Mouse (Mus musculus) Patski (cell line): ENCODE data around the gene Cd22. TPM values are rescaled to one million over a fixed set of nuclear protein-coding genes. Genes with fewer than 3 reads are reported as not detected.

Experiments
- ATAC-seq: fragments of 100-300 bp; one replicate; pipeline ENCODE4 v1.8.0; 2021
- CTCF ChIA-PET: fragments of 350-600 bp; sonication (Branson Sonifier 250); formaldehyde crosslinking; loops from one replicate; lab custom pipeline; 2022; ENCODE audit warnings: inconsistent platforms; lab: Charles Lee
- POLR2A ChIA-PET: fragments of 350-600 bp; sonication (Branson Sonifier 250); formaldehyde crosslinking; loops from one replicate; lab custom pipeline; 2022; ENCODE audit warnings: antibody characterized with exemption, inconsistent platforms; lab: Charles Lee
- DNase-seq: peaks from one replicate; pipeline ENCODE4 v3.0.0-alpha.2; 2011; ENCODE audit warnings: low read depth, low spot score
- H3K27me3 ChIP-seq: fragments of 371-371 bp; one replicate; pipeline ENCODE4 v1.5.1; 2021
- CTCF ChIP-seq: fragments of 100-300 bp; IDR thresholded peaks from one replicate; pipeline ENCODE4 v1.5.1; 2021
- in situ Hi-C: fragments of 300-500 bp; cut with MboI; formaldehyde crosslinking; loops from 3 replicates; pipeline ENCODE4 v1.11.1; 2018; ENCODE audit warnings: low pct_unique_long_range_greater_than_20kb, mixed read lengths
- polyA plus RNA-seq: library from polyadenylated mRNA; unstranded; gene quantifications from one replicate; pipeline ENCODE4 v1.2.3, GENCODE M21; 2021

Cd22 gene
- polyA plus RNA-seq, 1 experiment from 2014 or later, result not detected

DNA sequence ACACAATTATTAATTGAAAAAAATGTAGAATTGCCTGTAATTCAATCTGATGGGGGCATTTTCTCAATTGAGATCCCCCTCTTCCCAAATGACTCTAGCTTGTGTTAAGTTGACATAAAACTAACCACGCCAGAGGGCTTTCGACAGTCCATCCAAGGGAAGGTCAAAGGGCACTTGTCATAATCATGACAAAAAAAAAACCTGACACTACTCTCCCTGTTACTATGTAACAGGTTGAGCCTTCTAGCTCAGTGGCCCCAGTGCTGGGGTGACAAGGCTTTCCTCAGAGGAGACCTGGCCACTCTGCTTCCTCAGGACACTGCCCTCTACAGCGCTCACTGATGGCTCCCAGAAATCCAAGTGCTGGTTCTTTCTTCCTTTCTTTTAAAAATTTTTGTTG is 55.8 kb downstream of the Cd22 start:
- ChIA-PET POLR2A (no interaction called here), CTCF (no interaction called here)
- in situ Hi-C loops, result no loop called here
- ATAC-seq, result no peak
- TF ChIP-seq CTCF, result no peak
- DNase-seq, result no peak
- H3K27me3 ChIP-seq, result peaks cover 8% of the 10 kb centered on the region

DNA sequence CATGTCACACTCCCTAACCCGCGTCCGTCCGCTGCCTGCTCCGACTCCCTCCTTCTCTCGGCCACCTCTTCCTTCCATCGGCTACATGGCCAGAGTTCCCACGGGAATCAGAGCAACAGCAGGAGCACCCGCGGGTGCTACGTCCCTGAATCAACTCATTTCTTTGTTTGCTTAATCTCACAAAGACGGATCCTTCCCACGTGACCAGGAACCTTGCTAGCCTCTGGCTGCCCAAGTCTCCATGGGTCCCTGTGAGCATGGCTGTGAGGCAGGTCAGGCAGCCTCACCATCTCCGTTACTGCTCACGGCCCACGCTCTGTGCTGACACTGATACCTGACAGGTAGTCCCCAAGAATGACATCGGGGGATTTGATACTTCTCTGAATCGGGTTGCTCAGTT is 56.5 kb downstream of the Cd22 start, which contains the start of gene Ffar2:
Gene Ffar2, minus strand, starts transcription at position 101 of the 400 bp plus-strand sequence.
- no peak for ATAC-seq

DNA sequence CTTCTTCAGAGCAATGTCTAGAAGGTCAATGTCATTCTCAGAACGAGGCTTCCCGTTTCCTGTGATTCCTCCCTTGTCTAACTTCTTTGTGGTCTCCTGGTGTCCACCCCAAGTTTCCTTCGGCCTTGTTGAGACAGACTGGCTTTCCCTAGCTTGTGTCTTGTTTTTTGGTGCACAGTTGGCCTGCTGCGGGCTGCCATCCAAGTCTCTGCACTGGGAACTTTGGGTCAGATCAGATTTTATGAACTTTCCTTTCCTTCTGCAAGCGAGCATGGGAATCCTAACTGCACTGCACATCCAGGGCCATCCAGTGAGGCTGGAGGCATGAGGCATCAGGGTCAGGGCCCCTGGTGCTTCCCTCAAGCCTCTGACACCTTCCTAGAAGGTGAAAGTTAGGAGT is 58.6 kb downstream of the Cd22 start:
- DNase-seq, result no peak
- TF ChIP-seq CTCF, result no peak
- ChIA-PET POLR2A (no interaction called here), CTCF (no interaction called here)
- in situ Hi-C loops, result no loop called here
- peaks cover 10% of the 10 kb centered on the region for H3K27me3 ChIP-seq
- no peak for ATAC-seq

More for the DNA sequence above, 56.5 kb downstream of the Cd22 start, which contains the start of gene Ffar2:
- DNase-seq, result no peak
- POLR2A ChIA-PET, result no interaction called here
- in situ Hi-C loops, result no loop called here
- no peak for TF ChIP-seq CTCF
- CTCF ChIA-PET, result no interaction called here
- peaks cover 10% of the 10 kb centered on the region for H3K27me3 ChIP-seq

DNA sequence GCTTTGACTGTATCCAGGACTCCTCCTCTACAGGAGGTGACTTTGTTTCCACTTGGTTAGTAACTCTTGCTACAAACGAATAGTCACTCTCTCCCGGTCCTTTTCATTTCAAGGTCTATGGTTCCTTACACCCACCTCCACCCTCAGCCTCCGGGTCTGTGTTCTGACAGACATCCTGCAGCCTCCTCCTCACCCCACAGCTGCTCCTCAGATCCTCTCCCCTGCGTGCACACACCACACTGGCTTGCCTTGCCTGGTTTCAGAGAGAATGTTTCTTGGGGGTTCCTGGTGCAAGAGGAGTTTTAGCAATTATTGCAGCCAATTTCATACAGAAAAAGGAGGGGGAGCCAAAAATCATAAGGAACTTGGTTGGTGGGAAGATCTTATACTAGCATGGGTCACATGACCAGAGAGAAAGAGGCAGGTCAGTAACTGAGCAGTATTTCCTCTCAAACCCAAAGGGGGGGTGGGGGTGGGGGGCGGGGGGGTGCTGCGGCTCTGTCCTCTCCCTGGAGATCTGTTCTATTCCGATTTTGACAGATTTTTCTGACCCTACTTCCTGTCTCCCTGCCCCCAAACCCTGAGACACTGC is 59.2 kb downstream of the Cd22 start:
- ChIA-PET POLR2A (no interaction called here), CTCF (no interaction called here)
- in situ Hi-C loops, result no loop called here
- DNase-seq, result no peak
- peaks cover 10% of the 10 kb centered on the region for H3K27me3 ChIP-seq
- ATAC-seq, result no peak
- TF ChIP-seq CTCF, result no peak

DNA sequence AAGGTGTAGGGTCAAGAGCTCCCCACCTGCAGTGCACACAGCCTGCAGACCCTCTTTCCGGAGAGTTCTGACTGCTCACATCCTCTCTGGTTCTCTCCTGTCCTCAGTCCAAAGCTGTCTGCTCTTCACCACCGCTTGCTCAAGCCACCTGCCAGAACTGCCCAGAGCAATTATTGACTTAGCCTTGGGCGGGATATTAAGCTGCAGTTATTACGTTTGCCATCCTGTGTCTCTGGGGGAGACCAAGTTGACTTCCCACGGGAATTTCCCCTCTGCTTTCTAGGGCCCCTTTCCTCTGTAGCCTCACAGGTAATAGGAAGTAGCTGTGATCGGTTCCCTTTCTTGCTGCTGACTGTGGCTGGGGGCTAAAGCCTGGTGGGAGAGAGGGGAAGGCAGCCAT is 60.0 kb downstream of the Cd22 start:
- no peak for DNase-seq
- in situ Hi-C loops, result no loop called here
- ATAC-seq, result no peak
- peaks cover 10% of the 10 kb centered on the region for H3K27me3 ChIP-seq
- no peak for TF ChIP-seq CTCF
- ChIA-PET POLR2A (no interaction called here), CTCF (no interaction called here)

Other genes starting within 250 kb of the Cd22 start
- not detected for gene Etv2, start 244.5 kb downstream of the Cd22 start, polyA plus RNA-seq
- gene Rbm42, start 230.0 kb downstream of the Cd22 start, polyA plus RNA-seq, result 92.6 TPM
- 13.3 TPM for gene Haus5, start 215.3 kb downstream of the Cd22 start, polyA plus RNA-seq
- gene Pmis2, start 208.7 kb downstream of the Cd22 start, polyA plus RNA-seq, result not detected
- 0.13 TPM for gene 2200002J24Rik, start 181.4 kb downstream of the Cd22 start, polyA plus RNA-seq
- not detected for gene Atp4a, start 168.1 kb downstream of the Cd22 start, polyA plus RNA-seq
- gene Tmem147, start 150.8 kb downstream of the Cd22 start, polyA plus RNA-seq, result 177 TPM
- gene Gapdhs, start 136.7 kb downstream of the Cd22 start, polyA plus RNA-seq, result 0.46 TPM
- 8.5 TPM for gene Sbsn, start 128.9 kb downstream of the Cd22 start, polyA plus RNA-seq
- 0.26 TPM for gene Dmkn, start 116.6 kb downstream of the Cd22 start, polyA plus RNA-seq
- not detected for gene Krtdap, start 92.4 kb downstream of the Cd22 start, polyA plus RNA-seq
- gene Ffar2, start 56.6 kb downstream of the Cd22 start, polyA plus RNA-seq, result not detected
- gene Ffar3, start 24.2 kb downstream of the Cd22 start, polyA plus RNA-seq, result not detected
- gene Ffar1, start 18.8 kb downstream of the Cd22 start, polyA plus RNA-seq, result not detected
- gene Mag, start 34.5 kb upstream of the Cd22 start, polyA plus RNA-seq, result not detected
- not detected for gene Hamp2, start 44.3 kb upstream of the Cd22 start, polyA plus RNA-seq
- not detected for gene Hamp, start 63.7 kb upstream of the Cd22 start, polyA plus RNA-seq
- gene Usf2, start 76.5 kb upstream of the Cd22 start, polyA plus RNA-seq, result 114 TPM
- gene Lsr, start 93.1 kb upstream of the Cd22 start, polyA plus RNA-seq, result 15.1 TPM
- gene Fam187b, start 93.4 kb upstream of the Cd22 start, polyA plus RNA-seq, result 1.0 TPM
- 2.2 TPM for gene Fxyd5, start 162.1 kb upstream of the Cd22 start, polyA plus RNA-seq
- not detected for gene Fxyd7, start 171.1 kb upstream of the Cd22 start, polyA plus RNA-seq
- gene Fxyd1, start 176.9 kb upstream of the Cd22 start, polyA plus RNA-seq, result not detected
- 0.01 TPM for gene Lgi4, start 179.0 kb upstream of the Cd22 start, polyA plus RNA-seq
- not detected for gene Fxyd3, start 196.4 kb upstream of the Cd22 start, polyA plus RNA-seq
- gene Hpn, start 234.9 kb upstream of the Cd22 start, polyA plus RNA-seq, result 0.10 TPM
- 8.5 TPM for gene Scn1b, start 246.7 kb upstream of the Cd22 start, polyA plus RNA-seq